Mouse (Mus musculus) heart, embryonic 12.5 days (tissue): ENCODE data around the gene Pdzk1ip1. TPM values are rescaled to one million over a fixed set of nuclear protein-coding genes. Genes with fewer than 3 reads are reported as not detected.

ENCODE experiments used
- ATAC-seq: fragments of 200-750 bp; cut with Nextera tagmentation; 2 replicates; pipeline ENCODE4 v1.8.0; 2017; ENCODE audit warnings: moderate TSS enrichment, moderate library complexity; ENCODE audit not compliant: insufficient number of reproducible peaks, low FRiP score
- H3K27ac ChIP-seq: fragments of 300-500 bp; sonication (generic); 2 replicates; pipeline ENCODE4 v1.5.1; 2016; ENCODE audit warnings: mild to moderate bottlenecking, moderate library complexity; ENCODE audit not compliant: poor library complexity, severe bottlenecking
- H3K27me3 ChIP-seq: fragments of 300-500 bp; sonication (generic); replicated peaks from 2 replicates; pipeline ENCODE4 v1.6.1; 2016; ENCODE audit warnings: mild to moderate bottlenecking, moderate library complexity
- H3K36me3 ChIP-seq: fragments of 300-500 bp; sonication (generic); 2 replicates; pipeline ENCODE4 v1.6.1; 2016; ENCODE audit warnings: mild to moderate bottlenecking, moderate library complexity
- H3K4me1 ChIP-seq: fragments of 300-500 bp; sonication (generic); replicated peaks from 2 replicates; pipeline ENCODE4 v1.6.1; 2016; ENCODE audit warnings: mild to moderate bottlenecking
- H3K4me2 ChIP-seq: fragments of 300-500 bp; sonication (generic); 2 replicates; pipeline ENCODE4 v1.6.1; 2016; ENCODE audit warnings: mild to moderate bottlenecking, moderate library complexity
- H3K4me3 ChIP-seq: fragments of 300-500 bp; sonication (generic); 2 replicates; pipeline ENCODE4 v1.5.1; 2016; ENCODE audit warnings: mild to moderate bottlenecking
- H3K9ac ChIP-seq: fragments of 300-500 bp; sonication (generic); 2 replicates; pipeline ENCODE4 v1.6.1; 2016; ENCODE audit warnings: mild to moderate bottlenecking, moderate library complexity
- H3K9me3 ChIP-seq: fragments of 300-500 bp; sonication (generic); replicated peaks from 2 replicates; pipeline ENCODE4 v1.6.1; 2016; ENCODE audit warnings: mild to moderate bottlenecking, moderate library complexity
- WGBS: fragments of 180-500 bp; shearing (Covaris S2); methylation state at CpG from one replicate; pipeline ENCODE4 v1.1.7; 2016; 5-methylcytosine and 5-hydroxymethylcytosine counted together
- polyA plus RNA-seq: library from polyadenylated mRNA; unstranded; fragments of >200 nt; fragmentation: Nextera tagmentation; extraction: Ambion mirVana; gene quantifications from 2 replicates; pipeline ENCODE4 v1.2.1, GENCODE M21; 2016

Pdzk1ip1 gene
- 38.8 and 39.2 TPM in 2 replicates for polyA plus RNA-seq

- WGBS = 18% methylated on average over 11 of the region's 11 CpGs
- peak; percentile 74 for ATAC-seq
- Histone ChIP-seq H3K27me3 (peaks cover 70% of the 10 kb centered on the region), H3K4me2 (peak within 1 kb of the TSS; percentile 54), H3K4me3 (peak within 1 kb of the TSS; percentile 30), H3K36me3 (no peaks in the 10 kb centered on the region), H3K4me1 (no peaks in the 10 kb centered on the region; the same call in 1 of the 2 replicates), H3K27ac (peak within 1 kb of the TSS; percentile 25; the same call in 1 of the 2 replicates), H3K9ac (peak within 1 kb of the TSS; percentile 48; the same call in 1 of the 2 replicates), H3K9me3 (no peaks in the 10 kb centered on the region)
Observed at GRCm38 (mm10) chr4:115088611-115089338, at the start of gene Pdzk1ip1. Gene Pdzk1ip1, plus strand, starts transcription at chr4:115088708.

DNA sequence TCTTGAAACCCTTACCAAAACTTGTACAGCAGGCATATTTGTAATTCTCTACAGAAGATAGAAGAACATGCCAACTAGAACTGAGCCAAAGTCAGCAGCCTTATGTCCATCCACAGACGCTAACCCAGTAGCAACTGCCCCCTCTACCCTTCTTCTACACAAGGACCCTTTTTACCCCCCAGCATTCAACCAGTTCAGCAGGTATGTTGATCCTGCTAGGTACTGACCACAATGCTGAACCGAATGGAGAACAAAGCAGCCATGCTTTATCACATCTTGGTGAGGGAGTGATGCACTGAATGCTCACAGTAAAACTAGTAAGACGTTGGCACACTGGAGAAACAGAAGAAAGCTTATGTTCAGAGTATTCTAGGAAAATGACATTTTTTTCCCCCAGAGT is 42.9 kb upstream of the Pdzk1ip1 start:
- H3K4me2 ChIP-seq = no peak overlapping the region
- peaks cover 22% of the 10 kb centered on the region for H3K27me3 ChIP-seq
- no peaks in the 10 kb centered on the region for H3K9me3 ChIP-seq
- no peak overlapping the region for H3K27ac ChIP-seq
- H3K4me1 ChIP-seq = 0 out of 2 replicates have a peak, but pooled peaks cover 11% of the 10 kb centered on the region
- H3K4me3 ChIP-seq = no peak overlapping the region
- WGBS = 73% methylated on average over 3 of the region's 3 CpGs
- no peak overlapping the region for H3K9ac ChIP-seq
- peaks cover 22% of the 10 kb centered on the region for H3K36me3 ChIP-seq
- no peak for ATAC-seq

DNA sequence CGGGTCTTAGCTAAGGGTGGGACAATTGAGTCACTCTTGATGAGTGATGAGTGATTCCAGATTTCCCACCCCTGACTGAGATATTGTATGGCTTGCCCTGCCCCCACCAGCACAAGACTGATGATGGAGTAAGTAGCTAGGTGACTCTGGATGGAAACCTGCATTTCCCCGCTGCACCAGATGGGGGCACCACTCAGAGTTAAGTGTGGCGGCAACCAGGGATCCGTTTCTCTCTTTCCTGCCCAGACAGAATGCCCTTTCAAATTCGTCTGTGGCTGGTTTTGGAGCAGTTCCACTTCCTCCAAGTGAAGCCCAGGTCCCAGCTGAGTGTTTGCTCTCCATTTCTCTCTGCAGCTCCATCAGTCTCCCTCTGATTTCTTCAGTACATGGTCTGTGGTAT is 40.8 kb upstream of the Pdzk1ip1 start:
- peak; percentile 48 for ATAC-seq

GRCm38 (mm10) chr4:115048190-115048589 is 40.3 kb upstream of the Pdzk1ip1 start:
- Histone ChIP-seq H3K4me1 (peaks cover 17% of the 10 kb centered on the region), H3K9ac (no peak overlapping the region), H3K27me3 (peaks cover 46% of the 10 kb centered on the region), H3K4me3 (no peak overlapping the region), H3K4me2 (peak overlapping the region; percentile 43), H3K36me3 (peaks cover 5% of the 10 kb centered on the region; the same call in 1 of the 2 replicates), H3K27ac (peak overlapping the region; percentile 25; the same call in 1 of the 2 replicates), H3K9me3 (no peaks in the 10 kb centered on the region)
- peak; percentile 71 for ATAC-seq
- WGBS = 45% methylated on average over 8 of the region's 8 CpGs

More for the DNA sequence above, 40.8 kb upstream of the Pdzk1ip1 start:
- no peak overlapping the region for H3K9ac ChIP-seq
- peak overlapping the region; percentile 22; the same call in 1 of the 2 replicates for H3K27ac ChIP-seq
- H3K9me3 ChIP-seq = no peaks in the 10 kb centered on the region
- peaks cover 17% of the 10 kb centered on the region; the same call in 1 of the 2 replicates for H3K4me1 ChIP-seq
- H3K4me3 ChIP-seq = no peak overlapping the region
- peak overlapping the region; percentile 43 for H3K4me2 ChIP-seq
- WGBS = 4% methylated on average over 5 of the region's 5 CpGs
- peaks cover 5% of the 10 kb centered on the region; the same call in 1 of the 2 replicates for H3K36me3 ChIP-seq
- H3K27me3 ChIP-seq = peaks cover 41% of the 10 kb centered on the region

- Histone ChIP-seq H3K27me3 (peaks cover 65% of the 10 kb centered on the region), H3K4me3 (no peak overlapping the region), H3K36me3 (no peaks in the 10 kb centered on the region), H3K4me1 (peaks cover 17% of the 10 kb centered on the region), H3K27ac (no peak overlapping the region), H3K4me2 (no peak overlapping the region), H3K9ac (no peak overlapping the region), H3K9me3 (no peaks in the 10 kb centered on the region)
- 79% methylated on average over 5 of the region's 5 CpGs for WGBS
- ATAC-seq = no peak
Observed at GRCm38 (mm10) chr4:115051245-115051644, 37.3 kb upstream of the Pdzk1ip1 start.

- H3K27ac ChIP-seq = peak overlapping the region; percentile 72
- under 1% methylated on average over 36 of the region's 36 CpGs for WGBS
Observed at GRCm38 (mm10) chr4:115052343-115053005, 36.0 kb upstream of the Pdzk1ip1 start.

DNA sequence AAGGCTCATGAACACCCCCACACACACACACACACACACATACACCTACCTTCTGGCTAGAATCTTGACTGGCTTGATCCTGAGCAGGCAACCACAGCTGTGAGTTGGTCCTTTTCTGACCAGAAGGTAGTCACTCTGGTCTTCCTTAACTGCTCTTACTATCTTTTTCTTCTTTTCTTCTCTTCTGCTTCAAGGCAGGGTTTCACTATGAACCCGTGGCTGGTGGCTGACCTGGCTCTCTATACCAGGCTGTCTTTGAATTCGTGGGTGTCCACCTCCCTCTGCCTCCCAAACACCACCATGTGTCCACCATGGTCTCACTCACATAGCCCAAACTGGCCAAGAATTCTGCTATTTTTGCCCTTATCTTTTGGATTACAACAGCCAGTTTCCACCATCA is 33.5 kb upstream of the Pdzk1ip1 start:
- ATAC-seq = no peak
- H3K4me2 ChIP-seq = no peak overlapping the region
- no peaks in the 10 kb centered on the region for H3K36me3 ChIP-seq
- H3K27ac ChIP-seq = 0 out of 2 replicates have a peak overlapping the region, but pooled peaks have one; percentile 21
- no peak overlapping the region for H3K4me3 ChIP-seq
- H3K27me3 ChIP-seq = peaks cover 64% of the 10 kb centered on the region
- H3K9me3 ChIP-seq = no peaks in the 10 kb centered on the region
- WGBS = 12% methylated on average over 2 of the region's 2 CpGs
- H3K4me1 ChIP-seq = peaks cover 14% of the 10 kb centered on the region
- H3K9ac ChIP-seq = no peak overlapping the region

More at GRCm38 (mm10) chr4:115052343-115053005, 36.0 kb upstream of the Pdzk1ip1 start:
- peak overlapping the region; percentile 76 for H3K4me2 ChIP-seq
- no peaks in the 10 kb centered on the region for H3K36me3 ChIP-seq
- peak overlapping the region; percentile 68 for H3K9ac ChIP-seq
- peak overlapping the region; percentile 48 for H3K4me3 ChIP-seq
- ATAC-seq = peak; percentile 82
- H3K4me1 ChIP-seq = peaks cover 22% of the 10 kb centered on the region
- no peaks in the 10 kb centered on the region for H3K9me3 ChIP-seq
- peaks cover 71% of the 10 kb centered on the region for H3K27me3 ChIP-seq

DNA sequence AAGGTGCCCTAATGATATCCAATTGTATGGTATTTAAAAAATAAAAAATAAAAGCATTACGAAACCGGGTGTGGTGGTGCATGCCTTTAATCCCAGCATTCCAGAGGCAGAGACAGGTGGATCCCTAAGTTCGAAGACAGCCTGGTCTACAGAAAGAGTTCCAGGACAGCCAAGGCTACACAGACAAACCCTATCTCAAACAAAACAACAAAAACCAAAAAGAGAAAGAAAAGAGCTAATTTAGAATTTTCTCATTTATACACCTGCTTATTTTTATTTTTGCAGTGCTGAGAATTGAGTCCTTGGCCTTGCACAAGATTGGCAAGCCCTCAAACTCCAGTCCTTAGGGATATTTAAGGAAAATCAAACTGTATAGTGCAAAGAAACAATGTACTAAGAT is 32.8 kb upstream of the Pdzk1ip1 start:
- Histone ChIP-seq H3K9me3 (no peaks in the 10 kb centered on the region), H3K4me1 (peaks cover 14% of the 10 kb centered on the region), H3K27ac (peak overlapping the region; percentile 89; the same call in 1 of the 2 replicates), H3K4me3 (peak overlapping the region; percentile 57; the same call in 1 of the 2 replicates), H3K36me3 (no peaks in the 10 kb centered on the region), H3K4me2 (peak overlapping the region; percentile 74), H3K27me3 (peaks cover 69% of the 10 kb centered on the region), H3K9ac (no peak overlapping the region)
- no peak for ATAC-seq
- 26% methylated on average over 3 of the region's 3 CpGs for WGBS

GRCm38 (mm10) chr4:115056371-115056920 is 32.1 kb upstream of the Pdzk1ip1 start, which contains the start of gene Tal1:
Gene Tal1, plus strand, starts transcription at chr4:115056426.
- H3K9ac ChIP-seq = peak within 1 kb of the TSS; percentile 74
- peak; percentile 80 for ATAC-seq
- peak within 1 kb of the TSS; percentile 89 for H3K27ac ChIP-seq
- H3K36me3 ChIP-seq = no peaks in the 10 kb centered on the region
- H3K4me1 ChIP-seq = peaks cover 14% of the 10 kb centered on the region
- WGBS = under 1% methylated on average over 60 of the region's 60 CpGs
- peak within 1 kb of the TSS; percentile 74 for H3K4me2 ChIP-seq
- H3K4me3 ChIP-seq = peak within 1 kb of the TSS; percentile 57
- peaks cover 67% of the 10 kb centered on the region for H3K27me3 ChIP-seq
- H3K9me3 ChIP-seq = no peaks in the 10 kb centered on the region

DNA sequence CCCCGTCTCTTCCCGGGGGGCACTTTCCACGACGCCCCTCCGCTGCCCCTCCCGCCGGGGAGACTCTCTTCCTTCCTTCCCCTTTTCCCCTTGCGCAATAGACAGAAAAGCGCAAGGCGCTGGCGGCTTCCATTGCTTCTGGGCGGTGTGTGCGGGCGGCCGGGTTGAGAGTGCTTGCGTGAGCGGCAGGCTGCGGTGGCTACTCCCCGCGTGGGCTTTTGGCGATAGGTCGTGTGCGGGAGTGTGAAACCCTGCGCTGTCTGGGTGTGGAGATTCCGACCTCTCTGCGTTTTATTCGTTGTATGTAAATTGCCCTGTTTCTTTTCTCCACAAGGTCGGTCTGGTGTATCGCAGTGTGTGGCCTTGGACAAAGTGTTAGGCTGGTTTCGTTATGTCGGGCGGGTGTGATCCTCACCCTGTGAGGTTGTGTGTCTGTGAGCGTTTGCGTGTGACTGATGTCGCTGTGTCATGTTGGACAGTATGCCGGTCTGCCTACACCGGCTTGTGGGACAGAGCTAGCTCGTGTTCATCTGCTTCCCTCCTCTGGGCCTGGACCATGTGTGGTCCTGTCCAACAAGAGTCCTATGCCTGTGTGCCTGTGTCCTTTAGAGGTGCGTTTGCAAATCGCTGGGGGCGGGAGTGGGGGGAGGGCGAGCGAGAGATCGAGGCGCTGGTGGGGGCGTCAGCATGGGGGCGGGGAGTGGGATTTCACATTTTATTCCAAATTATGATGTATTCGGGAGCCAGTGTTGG is 31.4 kb upstream of the Pdzk1ip1 start:
- Histone ChIP-seq H3K4me3 (peak overlapping the region; percentile 57), H3K4me1 (peaks cover 12% of the 10 kb centered on the region), H3K9me3 (no peaks in the 10 kb centered on the region), H3K27ac (peak overlapping the region; percentile 89), H3K4me2 (peak overlapping the region; percentile 74), H3K27me3 (peaks cover 67% of the 10 kb centered on the region), H3K9ac (peak overlapping the region; percentile 74), H3K36me3 (no peaks in the 10 kb centered on the region)
- peak; percentile 46 for ATAC-seq
- WGBS = 1% methylated on average over 48 of the region's 48 CpGs
